Mouse (Mus musculus) liver (tissue): Measurements from ENCODE around the gene Acot1.
"Not testable (repeated sequence)": the region's sequence is repeated elsewhere in the genome, so short reads cannot be mapped to it uniquely, and the experiment has no call there.

Experiments
- DNase-seq: peaks from one replicate; pipeline ENCODE4 v3.0.0-alpha.2; 2020; ENCODE audit warnings: mixed read lengths

Gene Acot1

GRCm38 (mm10) chr12:84023052-84023745 is 13.9 kb downstream of the Acot1 start:
- DNase-seq: peak; percentile 17

GRCm38 (mm10) chr12:84025888-84026287 is 16.6 kb downstream of the Acot1 start:
- DNase-seq: no peak

- DNase-seq: not testable (repeated sequence)
These were observed 19.0 kb downstream of the Acot1 start for GRCm38 (mm10) chr12:84028328-84028727.

- not testable (repeated sequence) for DNase-seq
These were observed 19.8 kb downstream of the Acot1 start for GRCm38 (mm10) chr12:84029043-84029442.

- peak; percentile 69 for DNase-seq
These were observed 21.5 kb downstream of the Acot1 start for GRCm38 (mm10) chr12:84030659-84031332.

GRCm38 (mm10) chr12:84032854-84033253 is 23.6 kb downstream of the Acot1 start:
- DNase-seq: no peak

GRCm38 (mm10) chr12:84033302-84033701 is 24.0 kb downstream of the Acot1 start:
- not testable (repeated sequence) for DNase-seq

- no peak for DNase-seq
These were observed 24.8 kb downstream of the Acot1 start for GRCm38 (mm10) chr12:84034108-84034507.

- DNase-seq: peak; percentile 40
These were observed 29.0 kb downstream of the Acot1 start, which contains the start of gene Acot4 for GRCm38 (mm10) chr12:84038241-84038640. Gene Acot4 (plus strand): TSS chr12:84038379.

GRCm38 (mm10) chr12:84038691-84039111 is 29.4 kb downstream of the Acot1 start, which contains the start of gene Gm49366:
Gene Gm49366 (plus strand): TSS chr12:84038935.
- DNase-seq: peak; percentile 39

- DNase-seq: no peak
These were observed 33.0 kb downstream of the Acot1 start for GRCm38 (mm10) chr12:84042248-84042647.

GRCm38 (mm10) chr12:84044045-84044444 is 34.8 kb downstream of the Acot1 start:
- DNase-seq: no peak

GRCm38 (mm10) chr12:84046906-84047305 is 37.6 kb downstream of the Acot1 start:
- DNase-seq: no peak

- not testable (repeated sequence) for DNase-seq
These were observed 41.5 kb downstream of the Acot1 start for GRCm38 (mm10) chr12:84050744-84051143.

- no peak for DNase-seq
These were observed 42.7 kb downstream of the Acot1 start, which contains the start of gene Acot3 for GRCm38 (mm10) chr12:84051937-84052474. Gene Acot3 (plus strand): TSS chr12:84052144.

GRCm38 (mm10) chr12:84052609-84053008 is 43.3 kb downstream of the Acot1 start:
- no peak for DNase-seq

- DNase-seq: no peak
These were observed 43.9 kb downstream of the Acot1 start for GRCm38 (mm10) chr12:84053173-84053572.

- DNase-seq: peak; percentile 33
These were observed 44.5 kb downstream of the Acot1 start for GRCm38 (mm10) chr12:84053679-84054391.

- DNase-seq: no peak
These were observed 51.7 kb downstream of the Acot1 start for GRCm38 (mm10) chr12:84060946-84061345.

GRCm38 (mm10) chr12:84062336-84062735 is 53.0 kb downstream of the Acot1 start:
- DNase-seq: no peak

- DNase-seq: peak; percentile 32
These were observed 53.9 kb downstream of the Acot1 start for GRCm38 (mm10) chr12:84063228-84063627.

- no peak for DNase-seq
These were observed 54.5 kb downstream of the Acot1 start for GRCm38 (mm10) chr12:84063833-84064232.

- no peak for DNase-seq
These were observed 55.3 kb downstream of the Acot1 start for GRCm38 (mm10) chr12:84064621-84065020.
